Mouse (Mus musculus) hindbrain, embryonic 14.5 days (tissue): ENCODE data around the gene H2al1i. TPM values are rescaled to one million over a fixed set of nuclear protein-coding genes. Genes with fewer than 3 reads are reported as not detected.
"Not testable (repeated sequence)": the region's sequence is repeated elsewhere in the genome, so short reads cannot be mapped to it uniquely, and the experiment has no call there.

Experiments used
- ATAC-seq: fragments of 200-750 bp; cut with Nextera tagmentation; 2 replicates; pipeline ENCODE4 v1.8.0; 2017; ENCODE audit warnings: moderate number of reproducible peaks, mild to moderate bottlenecking, moderate TSS enrichment, moderate library complexity; ENCODE audit not compliant: low FRiP score
- DNase-seq: peaks from one replicate; pipeline ENCODE4 v3.0.0-alpha.2; 2015; ENCODE audit warnings: low spot score
- H3K27ac ChIP-seq: fragments of 300-500 bp; sonication (generic); 2 replicates; pipeline ENCODE4 v1.5.1; 2014; ENCODE audit warnings: mild to moderate bottlenecking, moderate library complexity
- H3K27me3 ChIP-seq: fragments of 300-500 bp; sonication (generic); 2 replicates; pipeline ENCODE4 v1.6.1; 2014; ENCODE audit warnings: mild to moderate bottlenecking, low read length, mixed read lengths; ENCODE audit not compliant: control insufficient read depth, insufficient read depth
- H3K36me3 ChIP-seq: fragments of 300-500 bp; sonication (generic); replicated peaks from 2 replicates; pipeline ENCODE4 v1.6.1; 2014; ENCODE audit not compliant: control insufficient read depth, insufficient read depth
- H3K4me1 ChIP-seq: fragments of 300-500 bp; sonication (generic); replicated peaks from 2 replicates; pipeline ENCODE4 v1.6.1; 2014; ENCODE audit warnings: antibody characterized with exemption, low read length, mixed read lengths; ENCODE audit not compliant: control insufficient read depth, insufficient read depth
- H3K4me2 ChIP-seq: fragments of 300-500 bp; sonication (generic); replicated peaks from 2 replicates; pipeline ENCODE4 v1.6.1; 2014; ENCODE audit warnings: mild to moderate bottlenecking, moderate library complexity
- H3K4me3 ChIP-seq: fragments of 300-500 bp; sonication (generic); replicated peaks from 2 replicates; pipeline ENCODE4 v1.5.1; 2014; ENCODE audit warnings: mild to moderate bottlenecking, low read length
- H3K9ac ChIP-seq: fragments of 300-500 bp; sonication (generic); 2 replicates; pipeline ENCODE4 v1.6.1; 2014
- H3K9me3 ChIP-seq: fragments of 300-500 bp; sonication (generic); 2 replicates; pipeline ENCODE4 v1.6.1; 2016; ENCODE audit warnings: low read length; ENCODE audit not compliant: control insufficient read depth
- WGBS: fragments of 180-500 bp; shearing (Covaris S2); extraction: QIAGEN DNeasy Blood & Tissue Kit; methylation state at CpG from one replicate; pipeline ENCODE4 v1.1.7; 2014; 5-methylcytosine and 5-hydroxymethylcytosine counted together
- polyA plus RNA-seq: library from polyadenylated mRNA; unstranded; fragments of >200 nt; fragmentation: Nextera tagmentation; extraction: Ambion mirVana; gene quantifications from 2 replicates; pipeline ENCODE4 v1.2.1, GENCODE M21; 2014

Gene H2al1i
- polyA plus RNA-seq: not detected in 2 replicates

DNA sequence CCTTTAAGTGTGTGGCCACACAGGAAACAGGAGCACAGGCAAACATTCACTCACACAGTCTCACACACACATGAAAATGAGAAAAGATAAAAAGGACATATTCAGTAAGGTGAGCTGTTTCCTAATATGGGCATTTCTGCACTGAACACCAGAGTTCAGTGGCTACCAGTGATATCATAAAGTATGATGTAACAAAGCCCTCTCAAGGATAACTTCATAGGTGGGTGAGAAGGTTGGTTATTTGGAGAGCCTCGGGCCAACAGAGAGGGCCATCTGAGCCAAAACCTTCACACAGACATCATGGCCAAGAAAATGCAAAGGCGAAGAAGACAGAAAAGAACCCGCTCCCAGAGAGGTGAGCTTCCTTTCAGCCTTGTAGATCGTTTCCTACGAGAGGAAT is at the start of gene H2al1i:
H2al1i (plus strand) TSS at position 301 of the 400 bp plus-strand sequence.
- not testable (repeated sequence) for H3K9me3 ChIP-seq, H3K36me3 ChIP-seq, ATAC-seq, H3K4me3 ChIP-seq, H3K4me2 ChIP-seq, H3K27me3 ChIP-seq, H3K27ac ChIP-seq, DNase-seq, H3K4me1 ChIP-seq, H3K9ac ChIP-seq
- WGBS: no CpG with 5 or more reads among the region's 5 CpGs

DNA sequence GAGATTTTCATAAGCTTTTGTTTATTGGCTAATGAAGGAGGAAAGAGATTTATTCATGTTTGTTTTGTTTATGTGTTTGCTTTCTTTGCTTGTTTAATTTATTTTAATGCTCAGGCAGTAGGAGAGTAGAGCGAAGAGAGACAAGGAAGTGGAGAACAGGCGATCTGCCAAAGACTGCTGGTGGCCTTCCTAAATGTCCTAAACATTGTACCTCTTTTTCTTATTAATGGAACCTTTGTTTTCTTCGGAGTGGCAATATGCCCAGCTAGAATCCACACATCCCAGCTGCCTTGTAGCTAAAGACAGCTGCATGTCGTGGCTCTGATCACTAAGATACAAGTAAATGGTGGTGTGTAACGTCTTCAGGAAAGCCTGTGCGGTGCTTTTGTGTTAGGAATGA is 47.4 kb upstream of the H2al1i start:
- WGBS: 79% methylated on average over 6 of the region's 6 CpGs
- ATAC-seq: no peak

DNA sequence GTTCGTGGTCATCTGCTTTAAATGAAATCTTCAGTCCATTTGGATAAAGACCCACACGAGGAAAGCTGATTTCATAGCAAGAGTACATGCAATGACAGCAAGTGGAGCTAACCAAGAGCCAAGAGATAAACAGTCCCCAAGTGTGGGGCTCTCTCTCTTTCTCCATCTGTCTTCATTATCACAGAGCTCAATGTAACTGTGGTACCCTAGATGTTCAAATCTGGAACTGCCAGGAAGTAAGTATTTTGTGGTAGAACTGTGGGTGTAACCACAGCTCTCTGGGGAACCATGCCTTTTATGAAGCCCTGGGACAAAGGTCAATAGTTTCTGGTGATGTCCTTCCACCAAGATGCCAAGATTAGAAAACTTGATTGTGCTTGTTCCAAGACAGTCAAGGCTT is 43.7 kb upstream of the H2al1i start:
- Histone ChIP-seq H3K9me3 (no peaks in the 10 kb centered on the region), H3K9ac (no peak overlapping the region), H3K36me3 (no peaks in the 10 kb centered on the region), H3K4me3 (no peak overlapping the region), H3K4me2 (no peak overlapping the region), H3K27ac (no peak overlapping the region), H3K27me3 (no peaks in the 10 kb centered on the region), H3K4me1 (no peaks in the 10 kb centered on the region)
- 69% methylated on average over 2 of the region's 2 CpGs for WGBS
- DNase-seq (no peak), ATAC-seq (no peak)

More for the DNA sequence above, 47.4 kb upstream of the H2al1i start:
- Histone ChIP-seq H3K4me3 (no peak overlapping the region), H3K9ac (no peak overlapping the region), H3K27me3 (no peaks in the 10 kb centered on the region; the same call in 1 of the 2 replicates), H3K4me1 (no peaks in the 10 kb centered on the region), H3K27ac (no peak overlapping the region), H3K36me3 (no peaks in the 10 kb centered on the region), H3K4me2 (no peak overlapping the region), H3K9me3 (no peaks in the 10 kb centered on the region)
- no peak for DNase-seq

DNA sequence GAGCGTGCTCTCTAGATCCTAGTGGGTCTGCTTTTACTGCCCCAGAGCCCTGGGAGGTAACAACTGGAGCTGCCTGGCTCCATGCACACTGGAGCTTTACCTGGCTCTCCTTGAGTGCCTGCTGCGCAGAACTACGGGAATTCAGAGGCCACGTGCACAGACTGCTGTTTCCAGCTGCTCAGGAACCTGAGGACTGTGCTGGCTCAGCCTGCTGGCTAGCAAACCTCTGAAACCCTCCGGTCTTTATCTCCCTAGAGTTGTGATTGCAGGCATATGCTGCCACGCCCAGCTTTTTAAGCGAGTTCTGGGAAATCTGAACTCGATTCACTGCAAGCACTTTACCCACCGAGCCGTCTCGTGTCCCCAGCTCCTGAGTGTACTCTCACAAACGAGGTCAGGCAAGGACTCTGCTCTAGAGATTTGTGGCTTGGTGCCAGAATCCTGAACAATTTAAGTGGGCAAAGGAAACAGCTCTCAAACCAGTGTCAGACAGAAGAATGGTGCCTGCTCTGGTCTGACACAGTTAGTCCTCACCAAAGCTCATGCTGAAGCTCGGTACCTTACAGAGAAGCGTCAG is 36.1 kb upstream of the H2al1i start:
- no peak for DNase-seq
- no peaks in the 10 kb centered on the region for H3K27me3 ChIP-seq
- H3K27ac ChIP-seq: no peak overlapping the region
- no peak overlapping the region for H3K4me3 ChIP-seq
- ATAC-seq: no peak
- 80% methylated on average over 14 of the region's 14 CpGs for WGBS
- H3K36me3 ChIP-seq: no peaks in the 10 kb centered on the region
- H3K4me2 ChIP-seq: no peak overlapping the region
- H3K9me3 ChIP-seq: no peaks in the 10 kb centered on the region
- H3K4me1 ChIP-seq: no peaks in the 10 kb centered on the region
- no peak overlapping the region for H3K9ac ChIP-seq

DNA sequence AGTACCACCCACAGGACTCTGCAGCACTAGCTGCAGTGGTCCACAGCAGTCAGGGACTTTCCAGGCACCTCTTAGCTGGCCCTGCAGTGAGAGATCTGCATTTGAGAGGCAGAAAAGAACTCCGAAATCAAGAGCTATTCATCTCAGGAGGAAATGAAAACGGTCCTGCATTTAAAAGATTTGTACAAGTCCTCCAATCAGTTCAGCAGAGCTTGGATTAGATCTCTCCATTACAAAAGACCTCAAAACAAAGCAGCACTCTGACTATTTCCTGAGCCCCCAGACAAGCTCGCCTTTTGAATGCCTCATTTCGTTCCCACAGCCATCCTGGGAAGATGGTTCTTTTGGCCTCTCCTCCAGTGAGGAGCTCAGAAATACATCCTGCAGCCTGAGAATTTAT is 35.2 kb upstream of the H2al1i start:
- no peaks in the 10 kb centered on the region for H3K36me3 ChIP-seq
- no peaks in the 10 kb centered on the region for H3K27me3 ChIP-seq
- no peaks in the 10 kb centered on the region for H3K9me3 ChIP-seq
- no peaks in the 10 kb centered on the region for H3K4me1 ChIP-seq
- H3K9ac ChIP-seq: no peak overlapping the region
- 49% methylated on average over 4 of the region's 4 CpGs for WGBS
- ATAC-seq (no peak), DNase-seq (no peak)
- H3K27ac ChIP-seq: no peak overlapping the region
- H3K4me3 ChIP-seq: no peak overlapping the region
- H3K4me2 ChIP-seq: no peak overlapping the region

DNA sequence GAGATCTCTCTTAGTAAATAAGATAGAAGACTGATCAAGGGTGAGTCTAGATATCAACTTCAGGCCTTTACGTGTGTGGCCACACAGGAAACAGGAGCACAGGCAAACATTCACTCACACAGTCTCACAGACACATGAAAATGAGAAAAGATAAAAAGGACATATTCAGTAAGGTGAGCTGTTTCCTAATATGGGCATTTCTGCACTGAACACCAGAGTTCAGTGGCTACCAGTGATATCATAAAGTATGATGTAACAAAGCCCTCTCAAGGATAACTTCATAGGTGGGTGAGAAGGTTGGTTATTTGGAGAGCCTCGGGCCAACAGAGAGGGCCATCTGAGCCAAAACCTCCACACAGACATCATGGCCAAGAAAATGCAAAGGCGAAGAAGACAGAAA is 25.5 kb upstream of the H2al1i start, which contains the start of gene H2al1a:
H2al1a (plus strand) TSS at position 301 of the 400 bp plus-strand sequence.
- not testable (repeated sequence) for H3K36me3 ChIP-seq, H3K9ac ChIP-seq, H3K27me3 ChIP-seq, H3K27ac ChIP-seq, H3K4me3 ChIP-seq, DNase-seq, H3K9me3 ChIP-seq, ATAC-seq, H3K4me1 ChIP-seq, H3K4me2 ChIP-seq
- WGBS: no CpG with 5 or more reads among the region's 3 CpGs

DNA sequence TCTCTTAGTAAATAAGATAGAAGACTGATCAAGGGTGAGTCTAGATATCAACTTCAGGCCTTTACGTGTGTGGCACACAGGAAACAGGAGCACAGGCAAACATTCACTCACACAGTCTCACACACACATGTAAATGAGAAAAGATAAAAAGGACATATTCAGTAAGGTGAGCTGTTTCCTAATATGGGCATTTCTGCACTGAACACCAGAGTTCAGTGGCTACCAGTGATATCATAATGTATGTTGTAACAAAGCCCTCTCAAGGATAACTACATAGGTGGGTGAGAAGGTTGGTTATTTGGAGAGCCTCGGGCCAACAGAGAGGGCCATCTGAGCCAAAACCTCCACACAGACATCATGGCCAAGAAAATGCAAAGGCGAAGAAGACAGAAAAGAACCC is 22.3 kb upstream of the H2al1i start, which contains the start of gene H2al1b:
H2al1b (plus strand) TSS at position 301 of the 400 bp plus-strand sequence.
- H3K4me1 ChIP-seq, DNase-seq, ATAC-seq, H3K27ac ChIP-seq, H3K4me2 ChIP-seq, H3K36me3 ChIP-seq, H3K9ac ChIP-seq, H3K4me3 ChIP-seq, H3K9me3 ChIP-seq, H3K27me3 ChIP-seq: not testable (repeated sequence)
- WGBS: 78% methylated on average over 1 of the region's 3 CpGs

DNA sequence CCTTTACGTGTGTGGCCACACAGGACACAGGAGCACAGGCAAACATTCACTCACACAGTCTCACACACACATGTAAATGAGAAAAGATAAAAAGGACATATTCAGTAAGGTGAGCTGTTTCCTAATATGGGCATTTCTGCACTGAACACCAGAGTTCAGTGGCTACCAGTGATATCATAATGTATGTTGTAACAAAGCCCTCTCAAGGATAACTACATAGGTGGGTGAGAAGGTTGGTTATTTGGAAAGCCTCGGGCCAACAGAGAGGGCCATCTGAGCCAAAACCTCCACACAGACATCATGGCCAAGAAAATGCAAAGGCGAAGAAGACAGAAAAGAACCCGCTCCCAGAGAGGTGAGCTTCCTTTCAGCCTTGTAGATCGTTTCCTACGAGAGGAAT is 19.1 kb upstream of the H2al1i start, which contains the start of gene H2al1c:
H2al1c (plus strand) TSS at position 301 of the 400 bp plus-strand sequence.
- H3K9me3 ChIP-seq, ATAC-seq, H3K9ac ChIP-seq, H3K27me3 ChIP-seq, H3K27ac ChIP-seq, H3K4me2 ChIP-seq, H3K4me3 ChIP-seq, H3K4me1 ChIP-seq, DNase-seq, H3K36me3 ChIP-seq: not testable (repeated sequence)
- 92% methylated on average over 1 of the region's 6 CpGs for WGBS

DNA sequence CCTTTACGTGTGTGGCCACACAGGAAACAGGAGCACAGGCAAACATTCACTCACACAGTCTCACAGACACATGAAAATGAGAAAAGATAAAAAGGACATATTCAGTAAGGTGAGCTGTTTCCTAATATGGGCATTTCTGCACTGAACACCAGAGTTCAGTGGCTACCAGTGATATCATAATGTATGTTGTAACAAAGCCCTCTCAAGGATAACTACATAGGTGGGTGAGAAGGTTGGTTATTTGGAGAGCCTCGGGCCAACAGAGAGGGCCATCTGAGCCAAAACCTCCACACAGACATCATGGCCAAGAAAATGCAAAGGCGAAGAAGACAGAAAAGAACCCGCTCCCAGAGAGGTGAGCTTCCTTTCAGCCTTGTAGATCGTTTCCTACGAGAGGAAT is 15.9 kb upstream of the H2al1i start, which contains the start of gene H2al1d:
H2al1d (plus strand) TSS at position 301 of the 400 bp plus-strand sequence.
- not testable (repeated sequence) for H3K36me3 ChIP-seq, H3K9ac ChIP-seq, H3K27me3 ChIP-seq, H3K9me3 ChIP-seq, H3K4me1 ChIP-seq, ATAC-seq, H3K4me2 ChIP-seq, H3K27ac ChIP-seq, DNase-seq, H3K4me3 ChIP-seq
- WGBS: no CpG with 5 or more reads among the region's 6 CpGs
